Mouse (Mus musculus): ENCODE results near the gene Nprl3.
"Not testable (repeated sequence)": the region's sequence is repeated elsewhere in the genome, so short reads cannot be mapped to it uniquely, and the experiment has no call there.

The Nprl3 gene

GRCm38 (mm10) chr11:32225222-32226104, 42.0 kb downstream of the Nprl3 start:
- DNase-seq (ENCODE audit: low spot score) = no peak

GRCm38 (mm10) chr11:32224468-32225139, 42.9 kb downstream of the Nprl3 start:
- no peak for DNase-seq (ENCODE audit: low spot score)

GRCm38 (mm10) chr11:32223297-32223967, 44.1 kb downstream of the Nprl3 start:
- no peak for DNase-seq (ENCODE audit: low spot score)

GRCm38 (mm10) chr11:32222570-32223194, 44.8 kb downstream of the Nprl3 start:
- no peak for DNase-seq (ENCODE audit: low spot score)

- no peak for DNase-seq (ENCODE audit: low spot score)
Measured at GRCm38 (mm10) chr11:32221951-32222409, 45.5 kb downstream of the Nprl3 start, which contains the start of gene Rhbdf1. TSS of gene Rhbdf1 (minus strand) at chr11:32222300.

GRCm38 (mm10) chr11:32221225-32221950, 46.1 kb downstream of the Nprl3 start:
- no peak for DNase-seq (ENCODE audit: low spot score)

- DNase-seq (ENCODE audit: low spot score) = no peak
Measured at GRCm38 (mm10) chr11:32220607-32221224, 46.8 kb downstream of the Nprl3 start.

- no peak for DNase-seq (ENCODE audit: low spot score)
Measured at GRCm38 (mm10) chr11:32219287-32219686, 48.2 kb downstream of the Nprl3 start.

GRCm38 (mm10) chr11:32218501-32219050, 48.9 kb downstream of the Nprl3 start:
- no peak for DNase-seq (ENCODE audit: low spot score)

- no peak for DNase-seq (ENCODE audit: low spot score)
Measured at GRCm38 (mm10) chr11:32216851-32217250, 50.7 kb downstream of the Nprl3 start.

GRCm38 (mm10) chr11:32215372-32216162, 51.9 kb downstream of the Nprl3 start:
- no peak for DNase-seq (ENCODE audit: low spot score)

GRCm38 (mm10) chr11:32210623-32211022, 56.9 kb downstream of the Nprl3 start:
- no peak for DNase-seq (ENCODE audit: low spot score)

- DNase-seq (ENCODE audit: low spot score) = peak; percentile 87
Measured at GRCm38 (mm10) chr11:32205058-32205873, 62.2 kb downstream of the Nprl3 start, which contains the start of gene Snrnp25. TSS of gene Snrnp25 (plus strand) at chr11:32205415.

GRCm38 (mm10) chr11:32201922-32202685, 65.4 kb downstream of the Nprl3 start:
- DNase-seq (ENCODE audit: low spot score) = no peak

- DNase-seq (ENCODE audit: low spot score) = not testable (repeated sequence)
Measured at GRCm38 (mm10) chr11:32200992-32201391, 66.5 kb downstream of the Nprl3 start.

- DNase-seq (ENCODE audit: low spot score) = no peak
Measured at GRCm38 (mm10) chr11:32200075-32200601, 67.4 kb downstream of the Nprl3 start, which contains the start of gene Il9r. TSS of gene Il9r (minus strand) at chr11:32200279.

GRCm38 (mm10) chr11:32199230-32199629, 68.3 kb downstream of the Nprl3 start:
- DNase-seq (ENCODE audit: low spot score) = no peak

All from ovary, postnatal 10 days (tissue).